Mouse (Mus musculus): Measurements from ENCODE around the gene Pbx4.

- TF ChIP-seq MAFK (IDR thresholded peaks at IDR 0.05; ENCODE audit: insufficient read depth, low read depth, low read length) (no peak), CHD2 (IDR thresholded peaks at IDR 0.05; ENCODE audit: low read depth, low read length) (no peak), ZC3H11A (IDR thresholded peaks at IDR 0.05; ENCODE audit: borderline replicate concordance, low read depth, low read length) (no peak)
These were observed 5.9 kb upstream of the Pbx4 start for GRCm38 (mm10) chr8:69826371-69826770.
